Mouse (Mus musculus) thymus, adult 2 months (tissue): ENCODE results near the gene Bbs9.

Source experiments
- CTCF ChIP-seq: fragments of 200-500 bp; IDR thresholded peaks from 2 replicates; pipeline ENCODE4 v1.5.1; 2012; ENCODE audit warnings: mild to moderate bottlenecking, control low read depth, low read length, moderate library complexity, borderline replicate concordance; ENCODE audit not compliant: control insufficient read depth, poor library complexity, insufficient read depth; ENCODE audit errors: extremely low read depth
- POLR2A ChIP-seq: fragments of 200-500 bp; IDR thresholded peaks from 2 replicates; pipeline ENCODE4 v1.6.1; 2012; ENCODE audit warnings: mild to moderate bottlenecking, low read length, control low read depth, moderate library complexity; ENCODE audit not compliant: control insufficient read depth, poor library complexity, insufficient read depth; ENCODE audit errors: extremely low read depth

DNA sequence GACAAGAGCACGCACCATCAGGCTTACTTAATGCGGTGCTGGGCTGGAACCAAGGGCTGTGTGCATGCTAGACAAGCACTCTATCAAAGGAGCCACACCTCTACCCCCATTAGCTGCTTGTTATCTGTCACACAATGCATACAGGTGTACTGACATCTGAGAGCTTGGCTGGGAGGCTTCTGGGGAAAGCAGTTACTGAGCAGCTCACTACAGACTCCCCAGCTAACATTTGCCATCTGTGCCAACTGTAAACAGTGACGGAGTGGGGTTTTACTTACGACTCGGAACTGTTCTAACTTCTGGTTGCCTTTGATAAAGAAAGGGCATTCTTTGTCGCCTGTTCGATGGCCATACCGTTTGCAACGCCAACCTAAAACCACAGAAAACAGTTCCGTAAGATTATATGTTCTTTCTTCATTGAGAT, 22.0 kb upstream of the Bbs9 start:
- TF ChIP-seq CTCF (no peak), POLR2A (no peak)
